Mouse (Mus musculus) forebrain, embryonic 14.5 days (tissue): ENCODE measurements at regions not wholly inside any gene's neighbourhood (a gene's known extent, or its start where the extent isn't known, plus 50 kb on each side); places are given as distances from the start of the nearest gene placed in this dataset.
A peak's percentile ranks its signal among the peaks of the same experiment; 100 is the strongest.

ENCODE experiments used
- ATAC-seq: fragments of 200-750 bp; cut with Nextera tagmentation; 2 replicates; pipeline ENCODE4 v1.8.0; 2017; ENCODE audit warnings: mild to moderate bottlenecking, moderate library complexity
- DNase-seq: peaks from one replicate; pipeline ENCODE4 v3.0.0-alpha.2; 2015; ENCODE audit warnings: low spot score
- H3K27ac ChIP-seq: fragments of 300-500 bp; sonication (generic); 2 replicates; pipeline ENCODE4 v1.5.1; 2014; ENCODE audit warnings: low read depth, mild to moderate bottlenecking, control low read depth, low read length, moderate library complexity
- H3K27me3 ChIP-seq: fragments of 300-500 bp; sonication (generic); replicated peaks from 2 replicates; pipeline ENCODE4 v1.6.1; 2014; ENCODE audit warnings: low read length, control low read depth, mixed read lengths; ENCODE audit not compliant: control insufficient read depth, insufficient read depth
- H3K36me3 ChIP-seq: fragments of 300-500 bp; sonication (generic); 2 replicates; pipeline ENCODE4 v1.6.1; 2014; ENCODE audit warnings: low read length, control low read depth; ENCODE audit not compliant: control insufficient read depth, insufficient read depth
- H3K4me1 ChIP-seq: fragments of 300-500 bp; sonication (generic); 2 replicates; pipeline ENCODE4 v1.6.1; 2014; ENCODE audit warnings: antibody characterized with exemption, low read length, control low read depth; ENCODE audit not compliant: control insufficient read depth, insufficient read depth
- H3K4me2 ChIP-seq: fragments of 300-500 bp; sonication (generic); 2 replicates; pipeline ENCODE4 v1.6.1; 2014; ENCODE audit warnings: mild to moderate bottlenecking, control low read depth, low read length
- H3K4me3 ChIP-seq: fragments of 300-500 bp; sonication (generic); 2 replicates; pipeline ENCODE4 v1.5.1; 2014; ENCODE audit warnings: low read depth, low read length, control low read depth
- H3K9ac ChIP-seq: fragments of 300-500 bp; sonication (generic); 2 replicates; pipeline ENCODE4 v1.6.1; 2014; ENCODE audit warnings: mild to moderate bottlenecking, low read length, control low read depth, moderate library complexity
- H3K9me3 ChIP-seq: fragments of 300-500 bp; sonication (generic); replicated peaks from 2 replicates; pipeline ENCODE4 v1.6.1; 2016; ENCODE audit warnings: low read length, control low read depth, mixed read lengths; ENCODE audit not compliant: control insufficient read depth
- WGBS: fragments of 180-500 bp; shearing (Covaris S2); extraction: QIAGEN DNeasy Blood & Tissue Kit; methylation state at CpG from one replicate; pipeline ENCODE4 v1.1.7; 2014; 5-methylcytosine and 5-hydroxymethylcytosine counted together

DNA sequence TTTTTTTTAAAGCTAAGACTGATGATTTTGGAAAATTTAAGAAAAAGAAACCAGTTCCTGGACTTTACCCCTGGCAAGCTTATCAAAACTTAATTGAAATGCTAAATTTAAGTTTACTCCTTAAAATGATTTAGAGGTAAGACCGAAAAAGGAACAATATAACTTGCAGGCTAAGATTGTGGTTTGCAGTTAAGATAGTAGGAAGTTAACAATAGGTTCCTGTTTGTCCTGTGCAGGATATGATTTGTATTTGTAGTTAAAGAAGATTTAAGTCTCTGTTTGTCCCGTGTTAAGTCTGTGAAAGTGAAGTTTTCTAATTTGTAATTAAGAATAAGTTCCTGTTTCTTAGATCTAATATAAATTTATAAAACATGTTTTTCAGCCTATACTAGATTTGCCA, 1406.3 kb upstream of the Lrrc6 start:
- Histone ChIP-seq H3K4me3 (no peak overlapping the region), H3K36me3 (no peaks in the 10 kb centered on the region), H3K4me1 (no peaks in the 10 kb centered on the region), H3K9me3 (no peaks in the 10 kb centered on the region), H3K27me3 (no peaks in the 10 kb centered on the region), H3K9ac (no peak overlapping the region), H3K4me2 (no peak overlapping the region), H3K27ac (no peak overlapping the region)
- no peak for ATAC-seq
- 84% methylated on average over 2 of the region's 2 CpGs for WGBS
- no peak for DNase-seq

DNA sequence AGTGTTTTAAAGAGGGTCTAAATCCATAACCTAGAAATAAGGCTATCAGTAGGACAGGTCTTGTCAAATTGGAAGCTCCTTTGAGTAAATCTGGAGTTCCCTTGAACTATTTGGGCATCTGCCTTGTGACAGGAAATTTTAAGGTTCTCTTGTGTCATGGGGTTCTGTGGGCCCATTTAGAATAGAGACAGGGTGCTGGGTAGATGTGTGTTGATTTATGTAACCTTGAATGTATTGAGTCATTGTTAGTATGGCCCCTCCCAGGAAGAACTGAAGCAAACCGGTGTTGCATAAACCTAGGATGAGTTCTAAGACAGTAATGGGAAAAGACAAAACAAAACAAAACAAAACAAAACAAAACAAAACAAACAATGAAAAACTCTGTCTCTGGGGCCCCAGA, 1404.6 kb upstream of the Lrrc6 start:
- Histone ChIP-seq H3K4me1 (no peaks in the 10 kb centered on the region), H3K9me3 (no peaks in the 10 kb centered on the region), H3K27me3 (no peaks in the 10 kb centered on the region), H3K36me3 (no peaks in the 10 kb centered on the region), H3K4me3 (no peak overlapping the region), H3K9ac (no peak overlapping the region), H3K27ac (no peak overlapping the region), H3K4me2 (no peak overlapping the region)
- no peak for DNase-seq
- ATAC-seq, result no peak
- WGBS, result 86% methylated on average over 1 of the region's 1 CpGs

DNA sequence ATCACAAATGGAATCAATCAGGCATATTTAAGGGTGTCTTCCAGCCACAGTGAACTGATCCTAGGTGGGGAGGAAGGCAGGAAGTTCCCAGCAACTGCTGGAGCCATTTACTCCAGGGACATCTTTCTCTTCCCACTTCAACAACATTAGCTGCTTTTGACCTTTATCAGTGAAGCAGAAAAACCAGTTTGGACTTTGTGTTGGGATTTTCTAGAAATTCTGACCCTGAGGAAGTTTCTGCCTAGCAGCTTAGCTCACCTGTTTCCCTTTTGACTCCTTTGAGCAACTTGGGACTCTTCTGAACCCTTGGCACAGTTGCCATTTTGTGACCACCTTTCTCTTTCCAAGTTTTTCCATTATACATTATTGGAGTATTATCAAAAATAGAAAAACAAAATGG, 1403.9 kb upstream of the Lrrc6 start:
- H3K4me2 ChIP-seq, result no peak overlapping the region
- H3K4me3 ChIP-seq, result no peak overlapping the region

DNA sequence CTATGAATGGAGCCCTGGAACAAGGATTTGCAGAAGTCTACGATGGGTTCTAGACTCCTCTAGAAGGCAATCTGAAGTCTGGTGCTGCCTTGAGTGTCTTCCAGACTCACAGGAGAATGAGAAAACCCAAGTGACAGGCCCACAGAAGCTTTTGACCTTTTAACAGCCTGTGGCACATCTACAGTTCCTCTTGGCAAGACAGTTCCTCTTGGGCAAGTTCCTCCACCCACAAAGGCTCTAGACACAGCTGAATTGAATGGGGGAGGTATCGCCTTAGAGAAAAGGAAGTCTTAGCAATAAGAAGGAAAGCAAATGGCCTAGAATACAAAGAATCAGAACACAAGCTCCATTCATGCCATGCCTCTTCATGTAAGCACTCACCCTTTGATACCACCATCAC, 1402.3 kb upstream of the Lrrc6 start:
- DNase-seq, result no peak
- Histone ChIP-seq H3K36me3 (no peaks in the 10 kb centered on the region), H3K4me3 (no peak overlapping the region), H3K9ac (no peak overlapping the region), H3K27me3 (no peaks in the 10 kb centered on the region), H3K9me3 (no peaks in the 10 kb centered on the region), H3K4me1 (0 out of 2 replicates have a peak, but pooled peaks cover 5% of the 10 kb centered on the region), H3K4me2 (no peak overlapping the region), H3K27ac (no peak overlapping the region)
- no peak for ATAC-seq
- WGBS, result 95% methylated on average over 2 of the region's 2 CpGs

More for the DNA sequence above, 1403.9 kb upstream of the Lrrc6 start:
- no peak for DNase-seq
- Histone ChIP-seq H3K4me1 (0 out of 2 replicates have a peak, but pooled peaks cover 4% of the 10 kb centered on the region), H3K9me3 (no peaks in the 10 kb centered on the region), H3K36me3 (no peaks in the 10 kb centered on the region), H3K9ac (no peak overlapping the region), H3K27ac (no peak overlapping the region), H3K27me3 (no peaks in the 10 kb centered on the region)
- ATAC-seq, result no peak

DNA sequence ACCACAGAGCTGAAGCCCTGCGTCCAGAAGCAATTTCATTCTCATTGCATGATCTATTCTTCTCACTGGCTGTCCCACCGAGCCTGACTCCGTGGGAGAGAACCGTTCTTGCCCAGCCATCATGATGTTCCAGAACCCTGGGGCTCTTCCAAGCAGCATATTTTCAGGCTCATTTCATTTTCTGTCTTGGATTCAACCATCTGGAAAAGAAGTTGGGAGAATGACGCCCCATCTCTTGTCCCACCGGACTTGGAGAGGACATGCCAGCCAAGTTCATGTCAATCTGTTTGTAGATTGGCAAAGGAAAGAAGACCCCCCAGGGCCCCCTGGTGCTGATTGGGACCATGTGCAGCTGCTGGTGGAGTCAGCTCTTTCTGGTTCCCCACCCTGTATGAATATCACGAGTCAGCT, 1400.5 kb upstream of the Lrrc6 start:
- Histone ChIP-seq H3K27ac (no peak overlapping the region), H3K4me1 (0 out of 2 replicates have a peak, but pooled peaks cover 5% of the 10 kb centered on the region), H3K9me3 (no peaks in the 10 kb centered on the region), H3K36me3 (no peaks in the 10 kb centered on the region), H3K27me3 (no peaks in the 10 kb centered on the region), H3K4me2 (no peak overlapping the region), H3K9ac (no peak overlapping the region), H3K4me3 (no peak overlapping the region)
- 74% methylated on average over 7 of the region's 7 CpGs for WGBS
- ATAC-seq (no peak), DNase-seq (no peak)

DNA sequence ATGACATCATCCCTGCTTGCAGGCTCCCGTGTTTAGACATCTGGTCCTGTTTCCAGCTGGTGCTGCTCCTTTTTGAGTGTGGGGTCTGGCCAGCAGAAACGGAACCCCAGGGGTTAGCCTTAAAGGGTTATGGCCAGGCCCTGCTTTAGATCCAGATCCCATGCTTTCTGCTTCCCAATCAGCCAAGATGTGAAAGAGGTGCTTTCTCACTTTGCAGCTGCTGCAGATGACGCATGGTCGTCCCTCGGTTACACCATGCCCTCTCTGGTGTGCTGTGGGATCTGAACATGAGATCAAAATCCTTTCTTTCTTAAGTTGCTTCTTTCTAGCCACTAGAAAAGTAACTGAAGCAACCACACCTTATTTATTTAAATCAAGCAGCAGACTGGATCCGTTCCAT, 1399.1 kb upstream of the Lrrc6 start:
- no peak for DNase-seq
- no peaks in the 10 kb centered on the region for H3K27me3 ChIP-seq
- ATAC-seq, result peak; percentile 11; the same call in 1 of the 2 replicates
- H3K9ac ChIP-seq, result no peak overlapping the region
- no peak overlapping the region for H3K27ac ChIP-seq
- 0 out of 2 replicates have a peak, but pooled peaks cover 5% of the 10 kb centered on the region for H3K4me1 ChIP-seq
- no peak overlapping the region for H3K4me2 ChIP-seq
- no peaks in the 10 kb centered on the region for H3K9me3 ChIP-seq
- WGBS, result 77% methylated on average over 6 of the region's 6 CpGs
- H3K36me3 ChIP-seq, result no peaks in the 10 kb centered on the region
- no peak overlapping the region for H3K4me3 ChIP-seq

DNA sequence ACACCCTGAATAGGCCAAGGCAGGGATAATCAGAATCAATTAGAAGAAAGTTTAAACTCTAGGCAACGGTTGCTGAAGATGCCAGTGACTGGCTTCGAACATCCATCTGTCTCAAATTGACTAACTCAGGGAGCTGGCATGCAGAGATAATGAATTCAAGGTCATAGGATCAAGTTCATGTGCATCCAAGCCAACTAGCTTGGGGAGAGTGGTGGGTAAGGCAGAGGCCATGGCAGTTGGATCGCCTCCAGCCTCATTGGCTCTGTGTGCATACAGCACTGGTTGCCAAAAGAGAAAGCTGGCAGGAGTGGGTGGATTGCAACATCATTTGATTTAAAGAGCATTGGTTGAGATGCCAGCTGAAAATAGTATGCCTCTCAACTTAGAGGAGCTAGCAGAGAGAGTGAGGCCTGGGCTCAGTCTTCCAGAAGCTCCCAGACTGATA, 1398.3 kb upstream of the Lrrc6 start:
- no peak overlapping the region for H3K4me2 ChIP-seq
- 54% methylated on average over 3 of the region's 3 CpGs for WGBS
- H3K27ac ChIP-seq, result peak overlapping the region; percentile 17; the same call in 1 of the 2 replicates
- H3K9ac ChIP-seq, result no peak overlapping the region
- no peaks in the 10 kb centered on the region for H3K9me3 ChIP-seq
- H3K27me3 ChIP-seq, result no peaks in the 10 kb centered on the region
- no peaks in the 10 kb centered on the region for H3K36me3 ChIP-seq
- H3K4me1 ChIP-seq, result 0 out of 2 replicates have a peak, but pooled peaks cover 5% of the 10 kb centered on the region
- DNase-seq, result peak; percentile 86
- peak; percentile 92 for ATAC-seq
- no peak overlapping the region for H3K4me3 ChIP-seq

DNA sequence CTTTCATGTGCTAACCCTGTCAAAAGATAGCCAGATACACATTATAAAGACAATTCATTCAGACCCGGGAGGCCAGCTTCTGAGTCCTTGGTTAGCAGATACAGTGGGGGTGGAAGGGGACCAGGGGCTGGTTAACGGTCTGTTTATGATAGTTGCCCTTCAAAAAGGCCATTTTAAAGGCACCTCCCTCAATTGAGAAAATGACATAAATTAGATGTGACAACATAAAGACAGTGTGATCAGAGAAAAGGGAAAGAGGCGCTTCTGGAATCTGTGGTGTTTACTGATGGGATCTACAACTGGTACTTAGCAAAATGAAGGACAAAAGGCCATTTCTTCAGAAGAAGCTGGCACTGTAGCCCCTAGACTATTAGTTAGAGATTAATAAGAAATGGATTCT, 1391.4 kb upstream of the Lrrc6 start:
- Histone ChIP-seq H3K4me1 (no peaks in the 10 kb centered on the region), H3K36me3 (no peaks in the 10 kb centered on the region), H3K9ac (no peak overlapping the region), H3K9me3 (no peaks in the 10 kb centered on the region), H3K4me3 (no peak overlapping the region), H3K27ac (no peak overlapping the region), H3K4me2 (no peak overlapping the region), H3K27me3 (no peaks in the 10 kb centered on the region)
- DNase-seq (no peak), ATAC-seq (no peak)
- WGBS, result 44% methylated on average over 3 of the region's 3 CpGs

DNA sequence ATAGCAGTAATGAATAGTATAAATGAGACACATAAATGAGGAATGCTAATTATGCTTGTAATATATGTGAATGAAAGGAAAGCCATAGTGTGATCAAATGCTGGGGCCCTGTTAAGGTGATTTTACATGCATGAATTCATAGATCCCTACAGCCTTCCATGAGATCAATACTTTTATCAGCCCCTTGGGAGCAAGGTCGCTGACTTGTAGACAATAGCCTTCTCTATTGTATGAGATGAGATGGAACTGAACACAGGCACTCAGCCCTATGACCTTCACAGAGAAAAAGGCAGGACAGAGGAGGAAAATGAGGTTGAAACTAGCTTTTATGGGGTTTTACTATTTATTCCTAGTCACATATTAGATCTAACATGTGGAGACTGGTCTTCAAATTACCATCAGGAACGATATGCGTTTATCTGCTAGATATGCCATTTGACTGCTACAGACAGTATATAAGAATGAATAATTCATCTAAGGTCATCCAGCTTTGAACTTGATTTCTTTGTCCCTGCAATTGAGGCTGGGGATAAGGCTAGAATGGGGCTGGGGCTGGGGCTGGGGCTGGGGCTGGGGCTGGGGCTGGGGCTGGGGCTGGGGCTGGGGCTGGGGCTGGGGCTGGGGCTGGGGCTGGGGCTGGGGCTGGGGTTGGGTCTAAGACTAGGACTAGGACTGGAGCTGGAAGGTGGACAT, 1390.0 kb upstream of the Lrrc6 start:
- H3K9me3 ChIP-seq, result no peaks in the 10 kb centered on the region
- H3K36me3 ChIP-seq, result no peaks in the 10 kb centered on the region
- H3K4me3 ChIP-seq, result no peak overlapping the region
- H3K27me3 ChIP-seq, result no peaks in the 10 kb centered on the region
- DNase-seq (no peak), ATAC-seq (no peak)
- H3K4me2 ChIP-seq, result no peak overlapping the region
- no peaks in the 10 kb centered on the region for H3K4me1 ChIP-seq
- 75% methylated on average over 3 of the region's 3 CpGs for WGBS
- H3K9ac ChIP-seq, result no peak overlapping the region
- no peak overlapping the region for H3K27ac ChIP-seq
